Mouse (Mus musculus) retina, embryonic 14.5 days (tissue): ENCODE measurements around the gene Rnf145.
"Not testable (repeated sequence)": the region's sequence is repeated elsewhere in the genome, so short reads cannot be mapped to it uniquely, and the experiment has no call there.

Experiments used
- DNase-seq: peaks from one replicate; pipeline ENCODE4 v3.0.0-alpha.2; 2015; ENCODE audit warnings: low spot score

The Rnf145 gene

DNA sequence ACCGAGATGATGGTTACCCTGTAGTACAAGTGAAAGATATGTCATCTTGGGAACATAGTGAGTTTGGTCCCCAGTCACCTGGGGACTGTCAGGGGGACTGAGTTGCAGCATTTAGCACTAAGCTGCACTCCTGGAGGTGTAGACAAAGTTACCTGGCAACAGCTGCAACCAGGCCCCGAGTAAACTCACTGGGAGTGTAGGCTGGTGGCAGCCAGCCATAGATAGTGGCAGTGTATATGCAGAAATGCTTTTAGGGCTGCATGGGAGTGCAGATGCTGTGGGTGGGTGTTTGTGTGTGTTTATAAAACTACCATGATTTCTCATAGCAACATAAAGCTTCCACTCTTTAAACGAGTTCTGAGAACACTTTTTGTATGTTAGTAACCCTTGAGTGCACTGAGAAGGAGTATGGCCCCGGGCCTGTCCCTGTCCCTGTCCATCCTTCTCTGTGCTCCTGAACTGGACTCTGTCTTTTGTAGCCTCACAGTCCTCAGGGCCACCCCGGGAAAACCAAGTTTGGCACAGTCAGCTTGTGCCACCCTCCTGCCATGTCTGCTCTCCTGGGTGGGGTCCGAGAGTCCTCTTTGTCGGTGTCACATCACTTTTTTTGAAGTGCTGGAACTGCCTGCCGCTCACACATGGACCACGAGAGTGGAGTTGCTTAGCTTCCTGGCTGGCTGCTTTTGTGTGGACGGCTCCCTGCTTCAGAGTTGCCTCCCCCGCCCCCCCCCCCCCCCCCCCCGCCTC lies 43.8 kb downstream of the Rnf145 start:
- DNase-seq: no peak

DNA sequence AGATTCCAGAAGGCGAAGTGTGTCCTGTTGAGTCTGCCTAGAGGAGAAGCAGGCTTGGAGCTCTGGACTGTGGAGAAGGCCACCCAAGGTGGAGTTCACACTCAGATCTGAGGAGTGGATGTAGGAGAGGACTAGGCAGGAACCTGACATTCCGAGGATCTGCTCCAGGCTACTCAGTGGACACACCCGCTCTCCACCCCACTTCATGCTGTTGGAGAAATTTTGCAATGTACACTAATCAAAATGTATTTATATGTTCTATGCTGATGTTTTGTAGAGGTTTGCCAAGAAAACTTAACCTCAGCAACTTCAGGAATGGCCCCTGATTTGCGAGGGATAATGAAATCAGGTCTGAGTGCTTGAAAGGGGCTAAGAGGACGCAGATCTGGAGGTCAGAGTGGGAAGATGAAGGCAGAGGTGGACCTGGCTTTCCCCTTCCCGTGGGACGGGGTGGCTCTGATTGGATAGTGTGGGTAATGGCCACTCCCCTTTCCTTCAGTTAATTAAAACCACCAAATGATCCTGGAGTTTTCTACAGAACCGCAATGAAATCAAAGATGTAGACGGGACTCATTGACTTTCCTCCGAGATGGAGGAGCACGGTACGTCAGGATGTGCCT lies 45.6 kb downstream of the Rnf145 start:
- DNase-seq: no peak

DNA sequence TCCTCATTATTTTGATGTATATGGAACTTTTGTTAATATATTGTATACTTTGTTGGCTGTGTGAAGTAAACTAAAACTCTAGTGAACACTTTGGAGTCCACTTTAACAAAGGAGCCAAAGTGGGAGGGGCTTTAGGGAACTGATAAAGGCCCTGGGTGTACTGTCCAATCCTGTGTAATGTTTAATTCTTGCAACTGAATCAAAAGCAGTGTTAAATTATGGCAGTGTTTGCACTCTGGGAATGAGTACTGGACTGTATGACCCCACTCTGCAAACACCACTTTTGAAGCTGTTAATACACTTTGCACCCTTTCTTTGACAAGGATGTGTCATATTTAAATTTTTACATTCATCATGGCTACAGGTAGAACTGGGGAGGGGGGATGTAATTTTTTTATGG lies 46.2 kb downstream of the Rnf145 start:
- DNase-seq: no peak

DNA sequence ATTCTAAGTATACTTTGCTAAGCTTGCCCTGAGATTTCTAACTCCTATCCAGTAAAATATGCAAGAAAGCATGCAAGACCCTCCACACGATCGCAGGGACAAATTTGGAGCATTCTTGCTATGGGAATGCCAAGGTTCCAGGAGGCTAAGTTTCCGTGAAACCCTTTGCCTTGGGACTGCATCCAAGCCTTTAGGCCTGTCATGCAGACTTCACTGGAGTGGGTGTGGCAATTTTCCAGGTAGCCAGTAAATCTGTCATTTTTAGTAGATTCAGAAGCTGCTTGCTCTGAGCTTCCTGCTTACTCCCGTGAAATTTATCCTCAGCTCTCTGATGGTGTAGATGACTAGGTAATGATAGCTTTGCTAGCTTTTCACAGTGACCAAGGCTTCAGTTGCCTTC lies 51.6 kb downstream of the Rnf145 start:
- not testable (repeated sequence) for DNase-seq

DNA sequence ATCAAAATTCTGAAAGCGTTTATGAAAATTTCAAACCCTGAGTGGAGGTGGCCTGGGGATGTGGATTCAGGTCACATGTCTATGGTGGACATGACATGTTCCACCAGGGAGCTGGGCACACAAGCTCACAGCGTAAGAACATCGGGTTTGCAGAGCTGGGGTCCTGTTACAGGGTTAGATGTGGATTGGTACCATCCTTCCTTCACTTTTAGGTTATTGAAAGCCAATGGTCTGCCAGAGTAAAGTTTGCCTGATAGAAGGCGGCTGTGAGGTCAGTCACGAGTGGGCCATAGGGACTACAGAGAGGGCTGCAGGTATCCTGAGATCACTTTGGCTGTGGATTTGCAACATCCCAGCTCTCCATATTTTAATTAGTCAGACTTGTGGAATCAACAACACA lies 54.0 kb downstream of the Rnf145 start:
- no peak for DNase-seq

DNA sequence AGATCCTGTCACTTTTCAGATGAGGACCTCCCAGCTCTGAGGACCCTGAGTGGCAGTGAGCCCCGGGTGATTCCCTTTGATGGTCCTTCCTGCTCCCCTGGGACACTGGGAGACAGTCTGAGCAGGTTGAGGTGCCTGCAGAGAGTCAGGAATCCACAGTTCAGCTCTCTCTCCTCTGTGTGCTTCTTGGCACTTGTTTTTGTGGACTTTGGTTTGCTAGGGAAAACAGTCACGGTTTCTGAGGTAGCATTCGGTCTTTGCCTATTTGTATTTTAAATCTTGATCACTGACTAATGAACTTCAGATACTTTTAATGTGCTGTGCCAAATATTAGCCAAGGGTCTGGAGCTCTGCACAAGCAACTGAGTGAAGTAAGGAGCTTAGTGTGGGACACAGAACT lies 54.6 kb downstream of the Rnf145 start:
- no peak for DNase-seq

DNA sequence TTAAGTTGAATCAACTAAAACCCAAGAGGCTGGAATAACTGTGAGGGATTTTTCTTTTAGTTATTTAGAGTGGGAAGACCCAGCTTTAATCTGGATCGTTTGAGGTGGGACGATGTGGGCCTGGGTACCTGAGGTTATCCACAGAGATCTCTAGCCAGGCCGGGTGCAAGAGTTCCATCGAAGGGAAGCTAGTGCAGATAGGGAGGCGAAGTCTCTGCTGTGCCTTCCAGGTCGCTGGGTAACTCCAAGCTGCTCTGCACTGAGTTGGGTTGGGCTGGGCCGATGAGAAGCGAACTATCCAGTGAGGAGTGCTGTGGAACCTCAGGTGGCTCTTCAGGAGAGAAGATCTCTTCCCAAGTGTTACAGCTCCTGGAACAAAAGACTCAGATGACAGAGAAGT lies 55.6 kb downstream of the Rnf145 start:
- no peak for DNase-seq

DNA sequence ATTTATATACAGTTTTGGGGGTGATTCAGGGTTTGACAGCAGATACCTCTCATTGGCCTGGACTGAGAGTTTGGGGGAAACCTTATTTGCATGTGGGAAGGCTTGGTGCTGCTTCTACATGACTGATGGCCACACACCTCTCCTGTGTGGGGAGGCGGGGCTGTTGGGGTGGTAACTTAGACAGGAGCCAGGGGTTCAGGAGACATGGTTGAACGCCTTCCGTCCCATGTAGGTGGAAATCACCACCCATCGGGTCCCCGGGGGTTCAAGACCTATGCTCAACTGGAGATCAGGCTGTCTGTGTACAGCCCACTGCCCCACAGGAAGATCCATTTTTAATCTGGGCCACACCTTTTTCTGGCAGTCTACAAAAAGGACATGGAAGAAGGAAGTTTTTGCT lies 56.1 kb downstream of the Rnf145 start:
- DNase-seq: no peak

DNA sequence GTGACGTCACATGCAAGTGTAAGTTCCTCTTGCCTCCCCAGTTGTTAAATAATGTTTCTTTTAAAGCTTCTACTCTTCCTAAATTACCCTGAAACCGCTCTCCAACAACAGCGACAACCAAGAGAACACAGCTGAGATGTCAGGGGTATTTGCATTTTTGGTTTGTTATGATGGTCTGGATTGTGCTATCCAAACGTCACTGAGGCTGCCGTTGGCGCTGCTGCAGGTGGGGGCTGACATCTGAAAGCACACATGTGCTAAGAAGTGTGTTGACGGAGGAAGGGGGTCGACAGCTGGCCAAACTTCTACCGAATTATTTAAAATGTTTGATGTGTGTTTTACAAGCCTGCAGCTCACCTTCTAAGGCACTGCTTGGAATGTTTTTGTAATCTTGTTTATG lies 59.1 kb downstream of the Rnf145 start:
- no peak for DNase-seq

DNA sequence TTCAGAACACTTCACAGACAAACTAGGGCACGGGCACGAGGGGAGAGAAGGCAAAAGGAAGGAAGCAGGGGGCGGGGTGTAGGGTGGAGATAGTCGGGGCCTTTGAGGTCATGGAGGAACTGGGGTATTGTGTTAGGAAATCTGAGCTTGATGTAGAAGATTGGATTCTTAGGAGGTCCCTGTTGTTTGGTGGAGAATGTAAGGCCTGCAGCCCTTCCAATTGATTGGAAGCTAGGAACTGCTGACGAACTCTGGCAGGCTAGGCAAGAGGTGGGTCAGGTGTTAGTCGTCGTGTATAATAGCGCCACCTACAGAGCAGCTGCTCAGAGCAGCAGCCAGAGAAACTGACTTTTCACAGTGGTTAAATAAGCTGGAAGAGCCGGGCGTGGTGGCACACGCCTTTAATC lies 62.5 kb downstream of the Rnf145 start:
- peak; percentile 51 for DNase-seq

DNA sequence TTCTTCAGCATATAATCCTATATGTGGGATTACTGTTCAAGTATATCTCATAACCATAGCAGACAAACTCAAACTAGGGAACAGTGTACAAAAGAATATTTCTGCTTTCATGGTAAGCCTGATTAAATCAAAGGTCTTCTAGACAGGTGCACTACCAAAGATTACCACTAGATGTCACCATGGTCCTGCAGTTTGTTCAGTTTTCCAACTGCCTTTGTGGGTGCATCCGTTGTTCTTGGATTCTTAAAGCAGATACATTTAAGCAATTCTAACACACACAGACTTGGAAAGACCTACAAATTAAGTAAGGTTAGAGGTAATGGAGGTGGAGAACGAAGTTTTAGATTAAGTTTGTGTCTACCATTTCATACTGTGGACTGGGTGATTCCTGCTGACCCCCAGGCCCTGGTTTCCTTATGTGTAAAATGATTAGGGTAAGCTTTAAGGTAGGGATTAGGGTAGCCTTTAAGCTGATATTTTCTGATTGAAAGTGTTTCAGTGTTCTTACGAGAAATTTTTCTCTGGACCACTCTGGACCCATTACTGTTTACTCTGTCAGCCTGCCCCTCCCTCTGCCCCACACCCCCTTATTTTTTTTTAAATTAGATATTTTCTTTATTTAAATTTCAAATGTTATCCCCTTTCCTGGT lies 67.4 kb downstream of the Rnf145 start:
- DNase-seq: peak; percentile 97

DNA sequence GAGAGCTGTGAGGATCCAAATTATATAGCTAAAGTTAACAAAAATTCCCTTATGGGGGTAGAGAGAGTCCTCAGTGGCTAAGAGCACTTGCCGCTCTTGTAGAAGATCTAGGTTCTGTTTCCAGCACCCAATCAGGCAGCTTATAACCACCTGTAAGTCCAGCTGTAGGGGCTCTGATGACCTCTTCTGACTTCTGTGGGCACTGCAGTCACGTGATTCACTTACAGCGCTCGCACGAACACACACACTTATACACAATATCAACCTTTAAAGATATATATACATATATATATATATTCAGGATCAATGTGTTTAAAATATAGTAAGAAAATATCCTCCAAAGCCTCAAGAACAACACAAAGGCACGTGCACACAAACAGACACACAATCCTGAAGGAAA lies 74.3 kb downstream of the Rnf145 start:
- no peak for DNase-seq

DNA sequence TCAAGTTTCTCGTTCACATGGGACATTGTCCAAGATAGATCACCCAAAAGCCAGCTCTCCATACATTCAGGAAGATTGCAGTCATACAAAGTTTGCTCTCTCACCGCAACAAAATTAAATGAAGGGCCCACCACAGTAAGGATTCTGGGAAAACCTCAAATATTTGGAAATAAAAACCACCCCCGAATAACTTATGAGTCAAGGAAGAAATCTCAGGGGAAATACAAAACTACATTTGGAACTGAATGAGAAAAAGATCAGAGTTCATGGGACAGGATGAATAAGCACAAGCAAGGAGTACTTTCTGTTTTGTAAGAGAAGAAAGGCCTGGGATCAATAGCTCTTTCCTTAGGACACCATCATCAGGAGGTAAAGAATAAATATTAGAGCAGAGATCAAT lies 76.0 kb downstream of the Rnf145 start:
- DNase-seq: no peak

DNA sequence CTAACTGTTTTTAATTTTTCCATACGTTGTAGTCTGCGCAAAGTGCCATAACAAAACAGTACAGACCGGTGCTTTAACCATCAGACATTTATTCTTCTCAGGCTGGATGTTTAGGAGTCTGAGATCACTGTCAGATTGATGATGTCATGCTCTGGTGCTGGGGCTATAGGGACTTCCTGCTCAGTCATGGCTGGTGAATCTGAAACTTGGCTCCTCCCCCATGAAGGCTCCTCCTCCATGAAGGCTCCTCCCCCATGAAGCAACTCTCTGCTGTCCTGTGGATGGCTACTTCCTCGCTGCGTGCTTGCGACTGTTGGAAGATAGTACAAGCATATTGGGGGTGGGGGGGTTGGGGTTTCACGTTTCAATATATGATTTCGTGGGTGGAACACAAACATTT lies 88.1 kb downstream of the Rnf145 start:
- DNase-seq: no peak

DNA sequence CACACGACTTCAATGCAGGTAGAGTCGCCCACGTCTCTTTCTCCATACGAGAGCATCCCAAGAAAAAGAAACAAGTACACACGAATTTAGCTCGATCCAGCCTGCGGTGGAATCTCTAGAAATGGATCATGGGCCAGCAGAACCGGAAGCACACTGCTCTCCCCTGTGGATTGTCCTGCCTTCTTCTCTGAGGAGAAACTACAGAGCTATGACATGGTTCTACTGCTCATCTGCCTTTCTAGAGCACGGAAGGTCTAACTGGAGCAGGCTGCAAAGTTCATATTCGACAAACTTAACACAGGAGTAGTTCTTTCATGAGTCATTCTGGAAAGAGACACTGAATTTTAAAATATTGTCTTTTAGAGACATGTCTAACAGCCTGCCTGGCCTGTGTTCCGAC lies 89.9 kb downstream of the Rnf145 start:
- DNase-seq: no peak

DNA sequence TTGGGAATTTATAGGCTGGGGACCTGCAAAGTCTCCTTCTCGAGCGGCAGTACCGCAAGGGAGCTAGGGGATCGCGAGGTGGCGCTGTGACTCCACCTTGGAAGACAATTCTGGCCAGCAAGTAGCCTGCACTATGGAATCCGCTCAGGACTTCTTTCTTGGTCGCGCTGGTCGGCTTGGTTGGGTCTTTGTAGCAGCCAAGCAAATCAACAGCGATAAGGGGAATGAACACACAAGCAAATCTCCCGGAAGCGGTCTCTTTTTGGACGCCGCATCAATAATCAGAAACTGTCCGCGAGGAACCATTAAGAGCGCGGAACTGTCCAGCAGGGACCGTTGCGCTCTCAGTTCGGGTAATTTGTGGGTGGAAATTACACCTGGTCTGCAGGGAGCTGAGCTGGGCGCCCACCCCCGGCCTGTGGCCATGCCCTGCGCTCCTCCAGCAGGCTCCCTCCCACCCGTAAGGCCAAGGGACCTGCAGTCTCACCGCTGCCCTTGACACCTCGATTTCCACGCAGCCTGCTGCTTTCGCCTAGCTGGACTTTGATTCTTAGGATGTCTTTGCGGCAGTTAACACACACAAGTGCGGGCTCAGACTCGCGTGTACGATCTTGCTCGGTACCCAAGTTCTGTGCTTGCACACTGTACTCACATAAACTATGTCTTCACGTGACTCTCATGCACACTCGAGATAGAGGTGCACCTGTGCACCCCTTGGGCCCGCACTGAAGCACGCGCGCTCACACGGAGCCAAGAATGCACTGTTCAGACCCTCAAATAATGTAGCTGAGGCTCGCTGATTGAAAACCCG lies 92.4 kb downstream of the Rnf145 start:
- DNase-seq: peak; percentile 96

DNA sequence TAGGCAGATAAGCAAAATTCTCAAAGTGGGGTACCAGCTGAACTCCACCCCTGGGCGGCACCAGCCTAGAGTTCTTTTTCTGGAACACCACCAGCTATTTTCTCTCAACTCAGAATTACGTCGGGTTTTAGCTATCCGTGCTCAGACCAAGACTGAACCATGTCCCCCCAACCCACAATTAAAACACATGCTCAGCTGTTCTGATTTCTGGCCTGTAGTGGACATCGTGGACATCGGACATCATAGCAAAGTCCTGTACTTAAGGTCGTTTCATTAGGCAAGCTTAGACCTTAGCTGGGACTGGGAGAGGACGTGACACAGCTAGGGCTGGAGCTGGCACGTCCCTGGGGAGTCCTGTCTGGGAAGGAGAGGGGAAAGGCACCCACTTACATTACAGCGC lies 93.4 kb downstream of the Rnf145 start:
- no peak for DNase-seq

DNA sequence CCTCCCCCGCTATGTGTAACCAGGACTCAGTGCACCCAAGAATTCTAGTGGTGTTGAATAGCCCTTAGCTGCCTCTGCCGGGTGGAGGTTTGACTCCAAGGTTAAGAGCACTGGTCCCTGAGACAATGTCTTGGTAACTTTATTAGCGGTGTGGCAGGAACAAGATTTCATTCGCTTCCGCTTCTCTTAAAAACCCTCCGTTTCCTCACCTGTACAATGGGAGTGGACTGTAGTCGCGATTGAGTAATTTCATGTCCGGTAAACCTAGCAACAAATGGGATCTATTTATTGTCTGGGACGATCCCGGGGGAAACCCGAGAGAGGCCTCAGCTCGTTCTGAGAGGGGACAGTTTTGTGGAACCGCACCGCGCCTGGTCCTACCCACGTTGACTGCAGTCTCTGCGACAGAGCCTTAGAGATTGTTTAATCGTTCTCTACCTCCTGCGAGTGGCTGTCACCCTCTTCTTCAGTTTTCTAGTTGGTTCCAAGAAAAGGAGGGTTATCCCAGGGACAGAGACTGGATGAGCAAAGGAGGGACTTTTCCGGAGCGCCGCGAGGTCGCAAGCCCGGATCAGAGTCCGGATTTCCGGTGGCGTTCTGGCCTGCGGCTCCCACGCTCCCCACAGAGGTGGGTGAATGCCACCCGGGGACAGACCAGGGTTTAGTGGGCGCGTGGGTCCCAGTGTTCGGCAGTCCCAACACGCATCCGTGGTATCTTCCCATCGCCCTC lies 94.1 kb downstream of the Rnf145 start:
- DNase-seq: peak; percentile 40

DNA sequence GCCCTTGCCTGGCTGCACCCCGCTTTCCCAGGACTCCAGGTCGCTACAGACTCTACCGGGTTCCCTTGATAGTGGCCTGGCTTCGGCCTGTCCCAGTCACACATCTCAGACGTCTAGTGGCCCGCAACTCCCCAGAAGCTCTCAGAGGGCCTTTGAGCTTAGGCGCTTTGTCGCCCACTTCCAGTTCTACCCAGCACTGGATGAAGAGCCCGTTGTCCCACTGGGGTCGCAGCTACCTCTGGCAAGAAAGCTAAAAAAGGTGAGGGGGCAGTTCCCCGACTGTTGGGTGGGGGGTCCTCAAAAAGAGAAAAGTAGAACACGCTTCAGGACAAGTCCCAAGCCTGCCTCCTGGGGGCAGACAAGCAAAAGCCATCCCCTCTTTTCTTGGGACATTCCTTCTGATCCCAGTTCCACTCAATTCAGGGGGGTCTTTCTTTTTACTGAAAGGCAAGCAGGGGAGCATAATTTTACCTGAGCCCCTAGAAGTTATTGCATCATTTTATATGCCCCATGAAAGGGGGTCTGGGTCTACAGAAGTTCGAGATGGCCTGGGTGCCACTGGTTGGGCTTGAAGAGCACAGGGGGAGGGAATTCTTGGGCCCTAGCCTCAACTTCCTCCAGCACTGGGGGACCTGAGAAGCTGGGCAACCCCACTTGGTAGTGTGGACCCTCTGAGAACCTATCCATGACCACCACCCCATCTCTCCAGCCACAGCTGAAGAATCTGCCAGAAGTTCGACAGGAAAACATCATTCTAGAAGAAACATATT lies 94.8 kb downstream of the Rnf145 start:
- DNase-seq: no peak
